Mouse (Mus musculus) intestine, postnatal 0 days (tissue): ENCODE results near the gene Cav3. TPM values are rescaled to one million over a fixed set of nuclear protein-coding genes. Genes with fewer than 3 reads are reported as not detected.

Source experiments
- ATAC-seq: fragments of 200-750 bp; cut with Nextera tagmentation; 2 replicates; pipeline ENCODE4 v1.8.0; 2017; ENCODE audit warnings: mild to moderate bottlenecking, moderate TSS enrichment, moderate library complexity
- H3K27ac ChIP-seq: fragments of 300-500 bp; sonication (generic); 2 replicates; pipeline ENCODE4 v1.5.1; 2014; ENCODE audit warnings: mild to moderate bottlenecking, low read depth, low read length, moderate library complexity
- H3K27me3 ChIP-seq: fragments of 300-500 bp; sonication (generic); replicated peaks from 2 replicates; pipeline ENCODE4 v1.6.1; 2014; ENCODE audit warnings: low read length, mixed read lengths; ENCODE audit not compliant: control insufficient read depth, insufficient read depth
- H3K36me3 ChIP-seq: fragments of 300-500 bp; sonication (generic); 2 replicates; pipeline ENCODE4 v1.6.1; 2014; ENCODE audit warnings: mild to moderate bottlenecking, moderate library complexity; ENCODE audit not compliant: control insufficient read depth, insufficient read depth
- H3K4me1 ChIP-seq: fragments of 300-500 bp; sonication (generic); replicated peaks from 2 replicates; pipeline ENCODE4 v1.6.1; 2014; ENCODE audit warnings: antibody characterized with exemption, low read length, mixed read lengths; ENCODE audit not compliant: control insufficient read depth, insufficient read depth
- H3K4me2 ChIP-seq: fragments of 300-500 bp; sonication (generic); replicated peaks from 2 replicates; pipeline ENCODE4 v1.6.1; 2014; ENCODE audit warnings: low read depth, mild to moderate bottlenecking, moderate library complexity
- H3K4me3 ChIP-seq: fragments of 300-500 bp; sonication (generic); 2 replicates; pipeline ENCODE4 v1.5.1; 2014; ENCODE audit warnings: low read depth, low read length
- H3K9ac ChIP-seq: fragments of 300-500 bp; sonication (generic); 2 replicates; pipeline ENCODE4 v1.6.1; 2014; ENCODE audit warnings: mild to moderate bottlenecking, low read depth, low read length
- H3K9me3 ChIP-seq: fragments of 300-500 bp; sonication (generic); 2 replicates; pipeline ENCODE4 v1.6.1; 2016; ENCODE audit warnings: mixed run types; ENCODE audit not compliant: control insufficient read depth
- CTCF ChIP-seq: sonication (generic); IDR thresholded peaks from 2 replicates; pipeline ENCODE4 v1.5.1; 2016; ENCODE audit warnings: low read depth, mild to moderate bottlenecking, control low read depth, antibody characterized with exemption, moderate library complexity
- WGBS: fragments of 180-500 bp; shearing (Covaris S2); extraction: QIAGEN DNeasy Blood & Tissue Kit; methylation state at CpG from one replicate; pipeline ENCODE4 v1.1.7; 2014; 5-methylcytosine and 5-hydroxymethylcytosine counted together
- polyA plus RNA-seq: library from polyadenylated mRNA; unstranded; fragments of >200 nt; fragmentation: Nextera tagmentation; extraction: Ambion mirVana; gene quantifications from 2 replicates; pipeline ENCODE4 v1.2.1, GENCODE M21; 2015

The Cav3 gene
- polyA plus RNA-seq, 1 experiment from 2014 or later: 4.9 TPM

DNA sequence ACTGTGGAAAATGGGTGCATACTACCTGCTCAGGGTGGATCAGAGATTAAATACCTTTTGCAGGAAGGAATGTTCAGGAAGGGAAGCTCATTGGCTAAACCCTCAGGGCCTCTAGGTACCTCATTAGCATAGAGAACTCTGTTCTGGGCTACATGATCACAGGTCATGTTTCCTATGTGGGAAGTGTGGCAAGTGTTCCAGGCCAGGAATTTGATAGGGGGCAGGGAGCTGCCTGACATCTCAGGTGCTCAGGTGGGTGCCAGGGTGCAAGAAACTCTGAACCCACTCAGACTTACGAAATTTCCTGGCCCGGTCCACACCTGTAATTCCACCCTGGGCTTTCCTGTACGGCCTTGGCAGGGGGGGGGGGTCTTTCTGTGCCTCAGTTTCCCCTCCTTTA is 39.4 kb downstream of the Cav3 start:
- Histone ChIP-seq H3K9me3 (no peaks in the 10 kb centered on the region), H3K27me3 (no peaks in the 10 kb centered on the region), H3K27ac (no peak overlapping the region), H3K36me3 (no peaks in the 10 kb centered on the region), H3K4me3 (no peak overlapping the region), H3K9ac (no peak overlapping the region), H3K4me2 (no peak overlapping the region), H3K4me1 (0 out of 2 replicates have a peak, but pooled peaks cover 4% of the 10 kb centered on the region)
- WGBS: 76% methylated on average over 3 of the region's 3 CpGs
- peak; percentile 63 for ATAC-seq
- TF ChIP-seq CTCF: no peak

DNA sequence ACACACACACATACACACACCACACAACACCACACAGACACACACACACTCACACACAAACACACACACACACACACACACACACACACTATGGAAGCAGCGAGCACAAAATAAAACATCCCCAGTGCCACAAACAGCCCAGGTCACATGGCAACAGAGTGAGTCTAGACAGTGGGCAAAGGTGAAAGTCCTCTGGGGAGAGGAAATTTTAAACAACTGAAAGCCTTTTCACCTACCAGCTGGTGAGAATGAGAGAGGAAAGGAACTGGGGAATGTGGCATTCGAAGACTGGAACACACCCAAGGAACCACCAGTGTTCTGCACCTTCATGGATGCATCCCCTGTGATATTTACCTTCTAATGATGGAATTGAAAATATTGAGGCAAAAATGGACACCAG is 40.2 kb downstream of the Cav3 start:
- H3K27me3 ChIP-seq: no peaks in the 10 kb centered on the region
- WGBS: 33% methylated on average over 2 of the region's 2 CpGs
- no peak overlapping the region for H3K4me2 ChIP-seq
- no peaks in the 10 kb centered on the region for H3K36me3 ChIP-seq
- no peak overlapping the region for H3K4me3 ChIP-seq
- H3K4me1 ChIP-seq: 0 out of 2 replicates have a peak, but pooled peaks cover 4% of the 10 kb centered on the region
- no peak for TF ChIP-seq CTCF
- no peak overlapping the region for H3K9ac ChIP-seq
- peak; percentile 78 for ATAC-seq
- H3K9me3 ChIP-seq: no peaks in the 10 kb centered on the region
- H3K27ac ChIP-seq: no peak overlapping the region

- Histone ChIP-seq H3K4me2 (no peak overlapping the region), H3K4me3 (no peak overlapping the region), H3K27ac (no peak overlapping the region), H3K27me3 (no peaks in the 10 kb centered on the region), H3K36me3 (no peaks in the 10 kb centered on the region), H3K4me1 (no peaks in the 10 kb centered on the region), H3K9ac (no peak overlapping the region), H3K9me3 (no peaks in the 10 kb centered on the region)
- 0 out of 2 replicates have a peak, but pooled peaks have one; percentile 8 for TF ChIP-seq CTCF
- WGBS: 53% methylated on average over 2 of the region's 2 CpGs
- ATAC-seq: no peak
Observed at GRCm38 (mm10) chr6:112501156-112501555, 41.9 kb downstream of the Cav3 start.

DNA sequence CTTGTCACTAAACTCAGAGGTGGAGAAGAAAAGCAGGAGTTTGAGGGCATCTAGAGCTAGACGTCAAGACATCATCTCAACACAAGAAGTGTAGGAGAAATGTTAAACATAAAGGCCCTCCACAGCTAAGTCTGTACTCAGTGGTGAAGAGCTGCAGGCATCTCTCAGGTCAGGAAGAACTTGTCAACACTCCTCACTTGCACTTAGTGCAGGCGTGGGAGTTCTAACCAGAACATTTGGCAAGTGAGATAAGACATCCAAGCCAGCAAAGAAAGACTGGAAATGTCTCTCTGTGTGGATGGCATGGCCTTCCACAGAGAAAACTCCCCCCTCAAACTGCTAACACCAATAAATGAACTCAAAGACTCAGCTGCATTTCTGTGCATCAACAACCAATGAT is 48.3 kb downstream of the Cav3 start:
- H3K4me3 ChIP-seq: no peak overlapping the region
- WGBS: 59% methylated on average over 2 of the region's 2 CpGs
- no peak overlapping the region for H3K9ac ChIP-seq
- no peaks in the 10 kb centered on the region for H3K4me1 ChIP-seq
- no peak overlapping the region for H3K27ac ChIP-seq
- H3K9me3 ChIP-seq: no peaks in the 10 kb centered on the region
- TF ChIP-seq CTCF: no peak
- no peaks in the 10 kb centered on the region for H3K27me3 ChIP-seq
- no peaks in the 10 kb centered on the region for H3K36me3 ChIP-seq
- no peak for ATAC-seq
- H3K4me2 ChIP-seq: no peak overlapping the region

DNA sequence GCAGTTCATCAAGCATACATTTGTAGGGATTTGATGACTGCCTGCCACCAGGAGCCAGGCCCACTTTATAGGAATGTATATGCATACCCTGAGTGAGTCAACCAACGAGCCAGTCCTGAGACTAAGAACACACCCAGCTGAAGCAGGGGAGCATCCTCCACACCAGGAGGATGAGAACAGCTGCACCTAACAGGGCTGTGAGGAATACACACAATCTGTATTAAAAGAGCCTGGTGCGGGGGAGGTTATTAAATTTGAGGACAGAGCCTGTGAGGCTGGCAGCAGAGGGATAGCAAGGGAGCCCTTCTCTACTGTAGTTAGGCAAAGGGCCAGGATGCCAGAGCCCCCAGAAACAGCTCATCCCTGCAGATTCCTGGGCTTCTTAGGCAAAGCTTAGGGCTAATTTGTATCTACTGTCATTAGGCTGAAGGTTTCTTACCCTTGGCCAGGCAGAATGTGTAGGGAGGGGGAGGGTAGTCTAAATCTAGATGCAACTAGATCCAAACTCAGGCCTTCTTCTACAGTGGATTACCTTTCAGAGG is 50.4 kb downstream of the Cav3 start:
- no peak for ATAC-seq

DNA sequence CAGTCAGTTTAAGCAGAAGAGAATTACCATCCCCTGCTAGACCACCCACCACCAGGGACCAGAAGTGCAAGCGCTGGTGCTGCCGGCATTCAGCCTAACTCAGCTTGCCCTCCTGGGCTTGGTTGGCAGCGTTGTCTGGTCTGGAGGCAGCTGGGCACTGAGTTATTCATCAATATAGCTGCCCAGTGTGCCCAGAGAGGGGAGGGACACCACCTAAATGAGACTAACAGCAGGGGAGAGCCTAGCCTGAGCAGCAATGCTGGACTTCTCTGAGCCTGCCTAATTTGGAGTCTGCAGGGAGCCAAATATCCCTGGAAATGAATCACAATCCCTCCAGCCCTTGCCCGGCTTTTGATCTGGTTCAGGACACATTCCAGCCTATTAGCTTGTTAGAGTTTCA is 51.0 kb downstream of the Cav3 start:
- no peak for TF ChIP-seq CTCF
- no peaks in the 10 kb centered on the region for H3K36me3 ChIP-seq
- no peaks in the 10 kb centered on the region for H3K4me1 ChIP-seq
- H3K27ac ChIP-seq: no peak overlapping the region
- H3K4me3 ChIP-seq: no peak overlapping the region
- no peak overlapping the region for H3K4me2 ChIP-seq
- 57% methylated on average over 4 of the region's 4 CpGs for WGBS
- H3K9ac ChIP-seq: no peak overlapping the region
- H3K9me3 ChIP-seq: no peaks in the 10 kb centered on the region
- H3K27me3 ChIP-seq: no peaks in the 10 kb centered on the region
- ATAC-seq: no peak

More for the DNA sequence above, 50.4 kb downstream of the Cav3 start:
- H3K9ac ChIP-seq: no peak overlapping the region
- no peaks in the 10 kb centered on the region for H3K36me3 ChIP-seq
- H3K9me3 ChIP-seq: no peaks in the 10 kb centered on the region
- H3K27me3 ChIP-seq: no peaks in the 10 kb centered on the region
- H3K4me3 ChIP-seq: no peak overlapping the region
- H3K4me1 ChIP-seq: no peaks in the 10 kb centered on the region
- H3K4me2 ChIP-seq: no peak overlapping the region
- H3K27ac ChIP-seq: no peak overlapping the region
- TF ChIP-seq CTCF: no peak
- WGBS: 52% methylated on average over 2 of the region's 2 CpGs

DNA sequence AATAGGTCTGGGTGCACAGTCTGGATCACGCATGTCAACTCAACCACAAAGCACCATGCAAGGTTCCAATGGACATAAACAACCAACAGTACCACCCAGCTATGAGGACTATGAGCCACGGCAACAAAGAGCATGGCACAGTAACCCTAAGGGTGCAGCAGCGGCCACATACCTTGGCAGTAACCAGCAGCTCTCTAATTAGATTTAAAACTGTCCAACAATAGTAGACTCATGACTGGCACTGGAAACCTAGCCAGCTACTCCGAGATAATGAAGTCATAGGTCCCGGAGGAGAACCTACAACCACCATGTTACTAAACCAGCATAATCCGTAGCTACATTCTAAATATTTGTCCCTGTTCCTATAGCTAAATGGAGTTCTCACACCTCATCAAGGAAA is 55.3 kb downstream of the Cav3 start:
- Histone ChIP-seq H3K36me3 (no peaks in the 10 kb centered on the region), H3K4me3 (no peak overlapping the region), H3K4me1 (no peaks in the 10 kb centered on the region), H3K4me2 (no peak overlapping the region), H3K27ac (no peak overlapping the region), H3K27me3 (no peaks in the 10 kb centered on the region), H3K9ac (no peak overlapping the region), H3K9me3 (no peaks in the 10 kb centered on the region)
- ATAC-seq: no peak
- no peak for TF ChIP-seq CTCF
- WGBS: 87% methylated on average over 6 of the region's 6 CpGs
